ENCODE assay signal across 8 mouse cellular contexts in genomic region chr4:147449099-147449581, GRCm38 (mm10). TPM values are rescaled to one million over a fixed set of nuclear protein-coding genes. Genes with fewer than 3 reads are reported as not detected.
DNase-seq lines count a peak whose midpoint lies in the region; ATAC-seq and TF ChIP-seq lines count a peak whose summit lies in the region.

No protein-coding gene starts in this region.

- no peak for DNase-seq in heart, postnatal 25 days (ENCODE audit: low spot score)
- no peak for DNase-seq in thymus, postnatal 14 days
- DNase-seq in layer of hippocampus, postnatal 10 days (ENCODE audit: low spot score in 2 of 2): no peak
- DNase-seq in left cerebral cortex, adult 2 months (ENCODE audit: extremely low spot score in 1 of 2, low spot score in 2 of 2): no peak

- H3K9me3 ChIP-seq in heart, embryonic 12.5 days (replicated peaks): peaks cover 3% of the 10 kb centered on the region
- H3K9me3 ChIP-seq in hindbrain, embryonic 13.5 days: peaks cover 5% of the 10 kb centered on the region
- no peaks in the 10 kb centered on the region for H3K9me3 ChIP-seq in megakaryocyte, embryonic 14.5 days

- WGBS in heart, embryonic 12.5 days: 37% methylated on average over 13 of the region's 13 CpGs
- 39% methylated on average over 13 of the region's 13 CpGs for WGBS in bone marrow, adult 2 months
- 48% methylated on average over 13 of the region's 13 CpGs for WGBS in hindbrain, embryonic 13.5 days

- intact Hi-C loops in heart, postnatal 25 days (cut with DNase I): no loop called here
- intact Hi-C loops in left cerebral cortex, adult 2 months (cut with DNase I): no loop called here

- no peaks in the 10 kb centered on the region for H3K27me3 ChIP-seq in heart, embryonic 12.5 days (replicated peaks)
- H3K27me3 ChIP-seq in hindbrain, embryonic 13.5 days: no peaks in the 10 kb centered on the region
- H3K27me3 ChIP-seq in megakaryocyte, embryonic 14.5 days (replicated peaks): no peaks in the 10 kb centered on the region

- H3K4me1 ChIP-seq in heart, embryonic 12.5 days (replicated peaks): no peaks in the 10 kb centered on the region
- H3K4me1 ChIP-seq in bone marrow, adult 2 months (ENCODE audit: control insufficient read depth, insufficient read depth, low read length): no peaks in the 10 kb centered on the region
- no peaks in the 10 kb centered on the region for H3K4me1 ChIP-seq in hindbrain, embryonic 13.5 days (replicated peaks)
- H3K4me1 ChIP-seq in megakaryocyte, embryonic 14.5 days: no peaks in the 10 kb centered on the region

- H3K36me3 ChIP-seq in heart, embryonic 12.5 days: no peaks in the 10 kb centered on the region
- H3K36me3 ChIP-seq in hindbrain, embryonic 13.5 days: no peaks in the 10 kb centered on the region
- H3K36me3 ChIP-seq in megakaryocyte, embryonic 14.5 days (replicated peaks; ENCODE audit: low read length): peaks cover 6% of the 10 kb centered on the region

- no peak for ATAC-seq in heart, embryonic 12.5 days (ENCODE audit: insufficient number of reproducible peaks, low FRiP score)
- ATAC-seq in hindbrain, embryonic 13.5 days (ENCODE audit: low FRiP score): no peak

- peak overlapping the region; percentile 66 for H3K4me2 ChIP-seq in heart, embryonic 12.5 days
- 0 out of 2 replicates have a peak overlapping the region, but pooled peaks have one; percentile 4 for H3K4me2 ChIP-seq in hindbrain, embryonic 13.5 days

- peak overlapping the region; percentile 35 for H3K4me3 ChIP-seq in heart, embryonic 12.5 days
- peak overlapping the region; percentile 10 for H3K4me3 ChIP-seq in bone marrow, adult 2 months (replicated peaks; ENCODE audit: control insufficient read depth, low read depth, low read length)
- H3K4me3 ChIP-seq in hindbrain, embryonic 13.5 days: peak overlapping the region; percentile 1; the same call in 1 of the 2 replicates
- H3K4me3 ChIP-seq in megakaryocyte, embryonic 14.5 days (replicated peaks): peak overlapping the region; percentile 89
- no peak overlapping the region for H3K4me3 ChIP-seq in left cerebral cortex, adult 2 months

- TF ChIP-seq CTCF in bone marrow, adult 2 months (IDR thresholded peaks at IDR 0.05; ENCODE audit: control insufficient read depth, insufficient read depth, low read length): no peak
- no peak for TF ChIP-seq CTCF in left cerebral cortex, adult 2 months (IDR thresholded peaks at IDR 0.05)

- TF ChIP-seq POLR2A in bone marrow, adult 2 months (IDR thresholded peaks at IDR 0.05; ENCODE audit: borderline replicate concordance, control insufficient read depth, low read depth, low read length): no peak

- H3K27ac ChIP-seq in heart, embryonic 12.5 days (ENCODE audit: poor library complexity, severe bottlenecking): no peak overlapping the region; the same call in 1 of the 2 replicates
- H3K27ac ChIP-seq in bone marrow, adult 2 months (ENCODE audit: control insufficient read depth, insufficient read depth, low read depth, low read length, poor library complexity): no peak overlapping the region
- no peak overlapping the region for H3K27ac ChIP-seq in hindbrain, embryonic 13.5 days
- no peak overlapping the region for H3K27ac ChIP-seq in left cerebral cortex, adult 2 months

- H3K9ac ChIP-seq in heart, embryonic 12.5 days: peak overlapping the region; percentile 45
- H3K9ac ChIP-seq in hindbrain, embryonic 13.5 days: no peak overlapping the region

RNA-seq across cellular contexts. Expression of gene Zfp982, which starts 43.1 kb away (rescaled TPM):
- polyA plus RNA-seq in heart, embryonic 12.5 days (2016; fragmentation: Nextera tagmentation; extraction: Ambion mirVana): 10.0 and 11.7 TPM in 2 replicates
- 1 to 10 TPM; 7.4 to 8.4 TPM for total RNA-seq in heart, postnatal 25 days (2021)
- 4.2 TPM in 1 of 2 replicates, not detected in the other for polyA plus RNA-seq in bone marrow, adult 2 months (2011; ENCODE audit: insufficient read depth, insufficient read length, low replicate concordance, missing spikeins)
- 3.4 and 4.8 TPM in 2 replicates for polyA plus RNA-seq in hindbrain, embryonic 13.5 days (2015; fragmentation: Nextera tagmentation; extraction: Ambion mirVana)
- polyA plus RNA-seq in megakaryocyte, embryonic 14.5 days (2012; ENCODE audit: insufficient read depth, low replicate concordance): not detected in 2 replicates
- total RNA-seq in layer of hippocampus, postnatal 10 days (2021): 1 to 10 TPM; 4.1 to 6.1 TPM
- total RNA-seq in left cerebral cortex, adult 2 months (2021): 1 to 10 TPM; 3.9 to 5.1 TPM
